Mouse (Mus musculus): ENCODE results near the gene Cacna1h. TPM values are rescaled to one million over a fixed set of nuclear protein-coding genes. Genes with fewer than 3 reads are reported as not detected.
A peak's percentile ranks its signal among the peaks of the same experiment; 100 is the strongest.

Cacna1h gene
- total RNA-seq, 2 experiments from 2014 or later = 0.94 to 1.7 TPM

- intact Hi-C loops (cut with DNase I) = no loop called here
- Histone ChIP-seq H3K27ac (peak overlapping the region; percentile 10), H3K4me3 (peak overlapping the region; percentile 77)
- DNase-seq = peak; percentile 38
- TF ChIP-seq CTCF (IDR thresholded peaks at IDR 0.05) = no peak
Observed at GRCm38 (mm10) chr17:25432433-25433181, 976 bp downstream of the Cacna1h start.

- no peak for DNase-seq
- TF ChIP-seq CTCF (IDR thresholded peaks at IDR 0.05) = no peak
- intact Hi-C loops (cut with DNase I) = no loop called here
- H3K4me3 ChIP-seq = no peak overlapping the region
- no peak overlapping the region for H3K27ac ChIP-seq
Observed at GRCm38 (mm10) chr17:25430534-25430933, 3.0 kb downstream of the Cacna1h start.

GRCm38 (mm10) chr17:25429886-25430285, 3.7 kb downstream of the Cacna1h start:
- Histone ChIP-seq H3K4me3 (no peak overlapping the region), H3K27ac (no peak overlapping the region)
- no peak for TF ChIP-seq CTCF (IDR thresholded peaks at IDR 0.05)
- intact Hi-C loops (cut with DNase I) = no loop called here
- DNase-seq = no peak

GRCm38 (mm10) chr17:25429240-25429639, 4.3 kb downstream of the Cacna1h start:
- Histone ChIP-seq H3K27ac (no peak overlapping the region), H3K4me3 (no peak overlapping the region)
- TF ChIP-seq CTCF (IDR thresholded peaks at IDR 0.05) = no peak
- no peak for DNase-seq
- intact Hi-C loops (cut with DNase I) = no loop called here

- no peak for DNase-seq
- no peak for TF ChIP-seq CTCF (IDR thresholded peaks at IDR 0.05)
- Histone ChIP-seq H3K27ac (no peak overlapping the region), H3K4me3 (no peak overlapping the region)
- intact Hi-C loops (cut with DNase I) = no loop called here
Observed at GRCm38 (mm10) chr17:25427441-25427840, 6.1 kb downstream of the Cacna1h start.

GRCm38 (mm10) chr17:25425996-25426395, 7.6 kb downstream of the Cacna1h start:
- Histone ChIP-seq H3K27ac (no peak overlapping the region), H3K4me3 (no peak overlapping the region)
- intact Hi-C loops (cut with DNase I) = no loop called here
- DNase-seq = no peak
- no peak for TF ChIP-seq CTCF (IDR thresholded peaks at IDR 0.05)

- no peak for TF ChIP-seq CTCF (IDR thresholded peaks at IDR 0.05)
- no peak overlapping the region for H3K27ac ChIP-seq
- DNase-seq = no peak
- H3K4me3 ChIP-seq = no peak overlapping the region
- intact Hi-C loops (cut with DNase I) = no loop called here
Observed at GRCm38 (mm10) chr17:25424526-25425080, 9.0 kb downstream of the Cacna1h start.

GRCm38 (mm10) chr17:25420998-25421397, 12.6 kb downstream of the Cacna1h start:
- TF ChIP-seq CTCF (IDR thresholded peaks at IDR 0.05) = no peak
- intact Hi-C loops (cut with DNase I) = no loop called here
- DNase-seq = no peak
- H3K27ac ChIP-seq = no peak overlapping the region
- no peak overlapping the region for H3K4me3 ChIP-seq

GRCm38 (mm10) chr17:25418926-25419325, 14.7 kb downstream of the Cacna1h start:
- intact Hi-C loops (cut with DNase I) = no loop called here
- Histone ChIP-seq H3K4me3 (no peak overlapping the region), H3K27ac (no peak overlapping the region)
- no peak for TF ChIP-seq CTCF (IDR thresholded peaks at IDR 0.05)
- DNase-seq = no peak

GRCm38 (mm10) chr17:25417990-25418389, 15.6 kb downstream of the Cacna1h start:
- intact Hi-C loops (cut with DNase I) = no loop called here
- Histone ChIP-seq H3K4me3 (no peak overlapping the region), H3K27ac (no peak overlapping the region)
- no peak for DNase-seq
- no peak for TF ChIP-seq CTCF (IDR thresholded peaks at IDR 0.05)

- Histone ChIP-seq H3K4me3 (no peak overlapping the region), H3K27ac (peak overlapping the region; percentile 3; the same call in 1 of the 2 replicates)
- no peak for DNase-seq
- intact Hi-C loops (cut with DNase I) = no loop called here
- TF ChIP-seq CTCF (IDR thresholded peaks at IDR 0.05) = no peak
Observed at GRCm38 (mm10) chr17:25416219-25416618, 17.4 kb downstream of the Cacna1h start.

- intact Hi-C loops (cut with DNase I) = no loop called here
- H3K27ac ChIP-seq = no peak overlapping the region
- no peak overlapping the region for H3K4me3 ChIP-seq
- DNase-seq = no peak
- no peak for TF ChIP-seq CTCF (IDR thresholded peaks at IDR 0.05)
Observed at GRCm38 (mm10) chr17:25415421-25415913, 18.1 kb downstream of the Cacna1h start.

- DNase-seq = no peak
- H3K4me3 ChIP-seq = no peak overlapping the region
- H3K27ac ChIP-seq = no peak overlapping the region
- intact Hi-C loops (cut with DNase I) = no loop called here
- no peak for TF ChIP-seq CTCF (IDR thresholded peaks at IDR 0.05)
Observed at GRCm38 (mm10) chr17:25414917-25415316, 18.7 kb downstream of the Cacna1h start.

GRCm38 (mm10) chr17:25414209-25414608, 19.4 kb downstream of the Cacna1h start:
- intact Hi-C loops (cut with DNase I) = no loop called here
- no peak for DNase-seq
- no peak for TF ChIP-seq CTCF (IDR thresholded peaks at IDR 0.05)

More at GRCm38 (mm10) chr17:25414209-25414608, 19.4 kb downstream of the Cacna1h start:
- Histone ChIP-seq H3K27ac (no peak overlapping the region), H3K4me3 (no peak overlapping the region)

Data from gastrocnemius, adult 2 months (tissue).